Mouse (Mus musculus): ENCODE measurements around the gene Acad12. TPM values are rescaled to one million over a fixed set of nuclear protein-coding genes. Genes with fewer than 3 reads are reported as not detected.
"Not testable (repeated sequence)": the region's sequence is repeated elsewhere in the genome, so short reads cannot be mapped to it uniquely, and the experiment has no call there.

Gene Acad12
- polyA plus RNA-seq, 1 experiment from 2014 or later: 1.7 TPM

- 86% methylated on average over 7 of the region's 7 CpGs for WGBS
- ATAC-seq (ENCODE audit: low FRiP score): no peak
- H3K9ac ChIP-seq: 0 out of 2 replicates have a peak overlapping the region, but pooled peaks have one; percentile 2
- H3K4me1 ChIP-seq (replicated peaks): no peaks in the 10 kb centered on the region
- H3K9me3 ChIP-seq: no peaks in the 10 kb centered on the region
- H3K4me3 ChIP-seq: no peak overlapping the region
- no peak overlapping the region for H3K27ac ChIP-seq
- H3K4me2 ChIP-seq: no peak overlapping the region
- no peaks in the 10 kb centered on the region for H3K36me3 ChIP-seq
- H3K27me3 ChIP-seq: no peaks in the 10 kb centered on the region
Observed at GRCm38 (mm10) chr5:121649134-121649533, 30.4 kb upstream of the Acad12 start.

- Histone ChIP-seq H3K4me1 (replicated peaks) (no peaks in the 10 kb centered on the region), H3K27me3 (no peaks in the 10 kb centered on the region), H3K9ac (no peak overlapping the region), H3K9me3 (no peaks in the 10 kb centered on the region), H3K36me3 (no peaks in the 10 kb centered on the region), H3K4me3 (no peak overlapping the region), H3K27ac (no peak overlapping the region), H3K4me2 (no peak overlapping the region)
- ATAC-seq (ENCODE audit: low FRiP score): no peak
- 89% methylated on average over 9 of the region's 9 CpGs for WGBS
Observed at GRCm38 (mm10) chr5:121639601-121640000, 20.9 kb upstream of the Acad12 start.

DNA sequence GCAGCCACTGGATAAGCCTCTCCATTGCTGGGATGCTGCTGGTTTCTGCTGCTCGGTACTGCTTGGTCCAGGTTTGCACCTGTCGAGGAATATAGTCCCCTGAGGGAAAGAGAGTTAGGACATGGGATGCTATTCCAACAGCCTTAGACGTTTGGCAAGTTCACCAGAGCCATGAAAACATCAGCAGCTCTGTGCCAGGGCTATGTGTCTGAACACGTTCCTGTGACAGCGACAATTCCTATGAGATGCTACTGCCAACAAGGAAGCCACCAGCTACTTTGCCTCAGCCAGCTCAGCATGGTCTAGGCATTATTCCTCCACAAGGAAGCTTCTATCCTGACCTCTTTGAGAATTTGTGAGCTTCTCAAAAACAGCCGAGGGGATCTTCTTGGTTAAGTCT lies 18.6 kb upstream of the Acad12 start:
- Histone ChIP-seq H3K4me3 (no peak overlapping the region), H3K27ac (no peak overlapping the region), H3K4me1 (replicated peaks) (peaks cover 4% of the 10 kb centered on the region; the same call in 1 of the 2 replicates), H3K9me3 (no peaks in the 10 kb centered on the region), H3K9ac (no peak overlapping the region), H3K36me3 (no peaks in the 10 kb centered on the region), H3K27me3 (no peaks in the 10 kb centered on the region), H3K4me2 (no peak overlapping the region)
- 91% methylated on average over 6 of the region's 6 CpGs for WGBS
- ATAC-seq (ENCODE audit: low FRiP score): no peak

- Histone ChIP-seq H3K4me3 (no peak overlapping the region), H3K27ac (no peak overlapping the region), H3K4me2 (no peak overlapping the region), H3K27me3 (no peaks in the 10 kb centered on the region), H3K9ac (no peak overlapping the region), H3K9me3 (no peaks in the 10 kb centered on the region), H3K36me3 (no peaks in the 10 kb centered on the region), H3K4me1 (replicated peaks) (peaks cover 4% of the 10 kb centered on the region; the same call in 1 of the 2 replicates)
- ATAC-seq (ENCODE audit: low FRiP score): no peak
- WGBS: 93% methylated on average over 5 of the region's 5 CpGs
Observed at GRCm38 (mm10) chr5:121634668-121635067, 15.9 kb upstream of the Acad12 start.

DNA sequence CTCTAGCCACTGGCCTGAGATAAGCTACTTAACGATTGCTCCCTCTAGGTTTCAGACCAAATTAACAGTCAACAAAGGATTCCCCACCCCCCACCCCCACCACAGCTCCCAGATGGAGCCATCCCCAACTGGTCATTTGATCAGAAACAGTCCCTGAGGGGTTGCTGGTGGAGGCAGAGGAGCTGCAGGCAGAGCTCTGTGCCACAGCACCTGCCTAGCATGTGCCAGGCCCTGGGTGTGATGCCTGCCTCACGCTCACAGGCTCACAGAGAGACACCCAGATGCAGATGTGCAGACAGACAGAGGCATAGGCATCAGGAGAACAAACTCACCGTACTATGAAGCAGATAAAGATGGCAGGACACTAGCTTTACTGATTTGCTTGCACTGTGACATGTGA lies 14.1 kb upstream of the Acad12 start:
- ATAC-seq (ENCODE audit: low FRiP score): no peak
- Histone ChIP-seq H3K27ac (no peak overlapping the region), H3K4me3 (no peak overlapping the region), H3K9ac (no peak overlapping the region), H3K36me3 (no peaks in the 10 kb centered on the region), H3K4me1 (replicated peaks) (peaks cover 4% of the 10 kb centered on the region; the same call in 1 of the 2 replicates), H3K9me3 (no peaks in the 10 kb centered on the region), H3K27me3 (no peaks in the 10 kb centered on the region), H3K4me2 (no peak overlapping the region)
- 38% methylated on average over 3 of the region's 3 CpGs for WGBS

DNA sequence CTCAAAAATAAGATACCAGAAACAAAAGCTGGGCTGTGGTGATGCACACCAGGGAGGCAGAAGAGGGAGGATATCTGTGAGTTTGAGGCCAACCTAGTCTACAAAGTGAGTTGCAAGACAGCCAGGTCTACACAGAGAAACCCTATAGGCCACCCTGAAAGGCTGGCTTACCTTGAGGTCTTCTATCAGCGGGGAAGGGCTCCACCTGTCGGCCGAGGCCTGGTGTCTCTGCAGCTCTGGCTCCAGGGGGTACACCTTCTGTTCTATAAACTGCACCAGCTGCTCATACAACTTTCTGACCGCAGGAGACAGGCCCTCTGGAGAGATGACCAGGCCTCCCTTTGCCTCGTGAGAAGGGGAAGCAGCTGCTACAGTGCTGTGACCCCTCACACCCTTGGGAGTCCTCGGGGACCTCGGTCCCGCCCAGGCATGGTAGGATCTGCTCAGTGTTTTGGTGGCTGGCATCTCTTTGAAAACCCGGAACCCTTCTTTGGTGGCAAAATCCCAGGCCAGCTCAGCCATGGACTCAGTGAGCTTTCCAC lies 12.4 kb upstream of the Acad12 start:
- not testable (repeated sequence) for H3K27ac ChIP-seq; H3K9ac ChIP-seq; H3K27me3 ChIP-seq; H3K4me3 ChIP-seq; H3K4me2 ChIP-seq; H3K4me1 ChIP-seq (replicated peaks); ATAC-seq (ENCODE audit: low FRiP score); H3K36me3 ChIP-seq; H3K9me3 ChIP-seq
- 62% methylated on average over 9 of the region's 9 CpGs for WGBS

DNA sequence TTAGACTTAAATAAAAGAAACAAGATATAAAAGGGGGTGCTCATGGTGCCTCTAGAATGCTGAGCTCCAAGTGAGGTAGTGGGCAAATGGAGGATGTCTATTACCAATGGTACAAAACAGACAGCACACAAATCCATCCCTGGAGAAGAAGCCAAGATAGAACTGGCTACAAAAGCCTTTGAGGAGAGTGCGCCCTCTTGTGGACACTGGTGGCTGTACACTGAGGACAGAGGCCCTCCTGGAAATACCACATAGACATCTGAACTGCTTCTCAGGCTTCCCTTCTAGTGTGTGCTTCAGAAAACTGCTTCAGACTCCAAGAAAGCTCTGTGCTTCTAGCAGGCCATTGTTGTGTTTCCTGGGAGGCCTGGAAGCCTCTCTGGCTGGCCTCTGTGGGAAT lies 9.1 kb upstream of the Acad12 start:
- Histone ChIP-seq H3K9me3 (no peaks in the 10 kb centered on the region), H3K36me3 (no peaks in the 10 kb centered on the region), H3K4me2 (no peak overlapping the region), H3K4me3 (no peak overlapping the region), H3K4me1 (replicated peaks) (peaks cover under 1% of the 10 kb centered on the region; the same call in 1 of the 2 replicates), H3K27ac (no peak overlapping the region), H3K27me3 (no peaks in the 10 kb centered on the region), H3K9ac (no peak overlapping the region)
- 0% methylated on average over 1 of the region's 1 CpGs for WGBS
- ATAC-seq (ENCODE audit: low FRiP score): no peak

- whole genome bisulfite sequencing: 91% methylated on average over 3 of the region's 3 CpGs
- no peak for ATAC-seq (ENCODE audit: low FRiP score)
- Histone ChIP-seq H3K4me1 (replicated peaks) (peaks cover 14% of the 10 kb centered on the region), H3K27ac (no peak overlapping the region), H3K4me3 (no peak overlapping the region), H3K4me2 (no peak overlapping the region), H3K9ac (no peak overlapping the region), H3K9me3 (no peaks in the 10 kb centered on the region), H3K36me3 (no peaks in the 10 kb centered on the region), H3K27me3 (no peaks in the 10 kb centered on the region)
Observed at GRCm38 (mm10) chr5:121623241-121623640, 4.5 kb upstream of the Acad12 start.

DNA sequence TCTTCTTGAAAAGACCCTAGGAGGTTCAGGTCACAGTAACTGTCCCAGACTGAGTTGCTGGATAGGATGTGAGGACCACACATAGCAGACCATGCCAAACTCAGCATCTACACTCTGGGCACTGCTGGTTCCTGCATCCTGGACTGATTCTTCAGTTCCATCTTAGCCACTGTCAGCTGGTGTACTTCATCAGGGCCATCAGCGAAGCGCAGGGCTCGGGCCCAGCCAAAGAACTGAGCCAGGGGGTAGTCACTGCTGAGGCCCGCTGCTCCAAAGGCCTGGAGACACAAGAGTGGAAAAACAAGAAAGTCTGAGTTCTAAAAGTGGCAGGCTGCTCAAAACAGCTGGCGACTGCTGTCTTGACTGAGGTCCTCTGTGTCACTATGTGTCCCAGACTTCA lies 2.4 kb upstream of the Acad12 start:
- 97% methylated on average over 5 of the region's 5 CpGs for WGBS
- H3K36me3 ChIP-seq: no peaks in the 10 kb centered on the region
- H3K4me3 ChIP-seq: no peak overlapping the region
- no peak for ATAC-seq (ENCODE audit: low FRiP score)
- no peak overlapping the region for H3K4me2 ChIP-seq
- no peaks in the 10 kb centered on the region for H3K9me3 ChIP-seq
- peaks cover 19% of the 10 kb centered on the region for H3K4me1 ChIP-seq (replicated peaks)
- H3K27me3 ChIP-seq: no peaks in the 10 kb centered on the region
- no peak overlapping the region for H3K9ac ChIP-seq
- H3K27ac ChIP-seq: no peak overlapping the region

GRCm38 (mm10) chr5:121614921-121615320 lies 3.8 kb downstream of the Acad12 start:
- H3K4me1 ChIP-seq (replicated peaks): peaks cover 12% of the 10 kb centered on the region
- H3K4me3 ChIP-seq; H3K4me2 ChIP-seq; H3K9ac ChIP-seq; H3K27ac ChIP-seq; H3K36me3 ChIP-seq; H3K27me3 ChIP-seq; H3K9me3 ChIP-seq; ATAC-seq (ENCODE audit: low FRiP score): not testable (repeated sequence)
- 83% methylated on average over 3 of the region's 3 CpGs for WGBS

DNA sequence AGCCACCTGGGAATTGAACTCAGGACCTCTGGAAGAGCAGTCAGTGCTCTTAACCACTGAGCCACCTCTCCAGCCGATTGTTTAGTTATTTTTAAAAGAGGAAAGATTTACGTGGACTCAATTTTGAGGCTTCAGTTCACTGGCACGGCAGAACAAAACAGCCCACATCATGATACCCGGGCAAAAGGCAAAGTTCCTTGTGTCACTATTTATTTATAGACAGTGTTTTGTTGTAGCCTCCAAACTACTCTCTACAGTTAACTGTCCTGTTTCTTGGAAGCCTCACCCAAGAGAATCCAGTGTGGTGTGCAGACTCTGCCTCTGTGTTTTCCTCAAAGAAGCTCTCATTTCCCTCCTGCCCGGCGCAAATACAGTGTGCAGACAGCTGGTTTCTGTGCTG lies 6.7 kb downstream of the Acad12 start:
- Histone ChIP-seq H3K27ac (no peak overlapping the region), H3K4me2 (no peak overlapping the region), H3K9me3 (no peaks in the 10 kb centered on the region), H3K4me1 (replicated peaks) (no peaks in the 10 kb centered on the region), H3K9ac (no peak overlapping the region), H3K4me3 (no peak overlapping the region), H3K27me3 (no peaks in the 10 kb centered on the region), H3K36me3 (no peaks in the 10 kb centered on the region)
- 87% methylated on average over 6 of the region's 6 CpGs for WGBS
- ATAC-seq (ENCODE audit: low FRiP score): no peak

DNA sequence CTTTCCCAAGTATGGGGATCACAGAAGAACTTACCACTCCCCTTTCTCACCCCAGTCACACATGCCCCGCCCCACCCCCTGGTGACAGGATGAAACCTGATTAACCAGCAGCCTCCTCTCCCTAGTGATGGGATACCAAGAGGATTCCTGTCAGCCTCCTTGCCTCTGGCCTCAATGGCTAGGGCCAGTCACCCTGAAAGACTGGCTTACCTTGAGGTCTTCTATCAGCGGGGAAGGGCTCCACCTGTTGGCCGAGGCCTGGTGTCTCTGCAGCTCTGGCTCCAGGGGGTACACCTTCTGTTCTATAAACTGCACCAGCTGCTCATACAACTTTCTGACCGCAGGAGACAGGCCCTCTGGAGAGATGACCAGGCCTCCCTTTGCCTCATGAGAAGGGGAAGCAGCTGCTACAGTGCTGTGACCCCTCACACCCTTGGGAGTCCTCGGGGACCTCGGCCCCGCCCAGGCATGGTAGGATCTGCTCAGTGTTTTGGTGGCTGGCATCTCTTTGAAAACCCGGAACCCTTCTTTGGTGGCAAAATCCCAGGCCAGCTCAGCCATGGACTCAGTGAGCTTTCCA lies 9.1 kb downstream of the Acad12 start:
- not testable (repeated sequence) for ATAC-seq (ENCODE audit: low FRiP score); H3K27ac ChIP-seq; H3K4me1 ChIP-seq (replicated peaks); H3K27me3 ChIP-seq; H3K9me3 ChIP-seq; H3K9ac ChIP-seq; H3K4me3 ChIP-seq; H3K36me3 ChIP-seq; H3K4me2 ChIP-seq
- 52% methylated on average over 8 of the region's 8 CpGs for WGBS

DNA sequence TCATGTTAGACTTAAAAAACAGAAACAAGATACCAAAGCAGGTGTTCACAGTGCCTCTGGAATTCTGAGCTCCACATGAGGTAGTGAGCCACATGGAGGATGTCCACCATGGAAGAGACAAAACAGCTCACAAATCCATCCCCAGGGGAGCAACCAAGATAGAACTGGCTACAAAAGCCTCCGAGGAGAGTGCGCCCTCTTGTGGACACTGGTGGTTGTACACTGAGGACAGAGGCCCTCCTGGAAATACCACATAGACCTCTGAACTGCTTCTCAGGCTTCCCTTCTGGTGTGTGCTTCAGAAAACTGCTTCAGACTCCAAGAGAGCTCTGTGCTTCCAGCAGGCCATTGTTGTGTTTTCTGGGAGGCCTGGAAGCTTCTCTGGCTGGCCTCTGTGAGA lies 12.6 kb downstream of the Acad12 start:
- no peak for ATAC-seq (ENCODE audit: low FRiP score)
- no peak overlapping the region for H3K27ac ChIP-seq
- no peaks in the 10 kb centered on the region for H3K9me3 ChIP-seq
- H3K9ac ChIP-seq: no peak overlapping the region
- no peak overlapping the region for H3K4me2 ChIP-seq
- H3K27me3 ChIP-seq: no peaks in the 10 kb centered on the region
- H3K36me3 ChIP-seq: no peaks in the 10 kb centered on the region
- WGBS: 2% methylated on average over 2 of the region's 2 CpGs
- no peak overlapping the region for H3K4me3 ChIP-seq
- H3K4me1 ChIP-seq (replicated peaks): 0 out of 2 replicates have a peak, but pooled peaks cover 4% of the 10 kb centered on the region

Data from hindbrain, embryonic 13.5 days (tissue).